Mouse (Mus musculus): ENCODE measurements around the gene Doc2g. TPM values are rescaled to one million over a fixed set of nuclear protein-coding genes. Genes with fewer than 3 reads are reported as not detected.
"Not testable (repeated sequence)": the region's sequence is repeated elsewhere in the genome, so short reads cannot be mapped to it uniquely, and the experiment has no call there.

The Doc2g gene
- polyA plus RNA-seq, 1 experiment from 2014 or later: 6.9 TPM

- Histone ChIP-seq H3K4me3 (no peak overlapping the region), H3K4me1 (0 out of 2 replicates have a peak, but pooled peaks cover 2% of the 10 kb centered on the region), H3K4me2 (replicated peaks) (no peak overlapping the region), H3K9me3 (no peaks in the 10 kb centered on the region), H3K36me3 (no peaks in the 10 kb centered on the region), H3K9ac (no peak overlapping the region), H3K27me3 (no peaks in the 10 kb centered on the region), H3K27ac (no peak overlapping the region)
- WGBS: 79% methylated on average over 14 of the region's 14 CpGs
- ATAC-seq (ENCODE audit: insufficient number of reproducible peaks, insufficient read depth, low FRiP score, low TSS enrichment): no peak
Measured at GRCm38 (mm10) chr19:4042124-4042523, 39.0 kb downstream of the Doc2g start.

DNA sequence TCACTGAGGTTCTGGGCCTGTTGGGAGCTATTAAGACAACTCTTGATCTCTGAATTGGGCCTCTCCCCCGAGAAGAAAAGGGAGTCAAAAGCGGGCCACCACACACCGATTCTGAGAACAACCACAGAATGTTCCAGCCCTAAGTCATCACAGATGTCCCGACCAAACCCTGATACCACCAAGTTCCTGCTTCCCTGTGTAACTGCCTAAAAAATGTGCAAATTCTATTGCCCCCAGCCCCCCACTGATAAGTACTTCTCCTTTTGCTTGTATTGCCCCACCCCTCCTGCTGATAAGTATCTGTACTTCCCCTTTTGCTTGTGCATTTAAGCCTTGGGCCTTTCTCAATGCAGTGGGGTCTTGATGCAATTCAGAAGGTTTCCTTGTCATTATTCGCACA, 41.0 kb downstream of the Doc2g start:
- not testable (repeated sequence) for H3K9me3 ChIP-seq, H3K27me3 ChIP-seq
- WGBS: 78% methylated on average over 5 of the region's 5 CpGs

DNA sequence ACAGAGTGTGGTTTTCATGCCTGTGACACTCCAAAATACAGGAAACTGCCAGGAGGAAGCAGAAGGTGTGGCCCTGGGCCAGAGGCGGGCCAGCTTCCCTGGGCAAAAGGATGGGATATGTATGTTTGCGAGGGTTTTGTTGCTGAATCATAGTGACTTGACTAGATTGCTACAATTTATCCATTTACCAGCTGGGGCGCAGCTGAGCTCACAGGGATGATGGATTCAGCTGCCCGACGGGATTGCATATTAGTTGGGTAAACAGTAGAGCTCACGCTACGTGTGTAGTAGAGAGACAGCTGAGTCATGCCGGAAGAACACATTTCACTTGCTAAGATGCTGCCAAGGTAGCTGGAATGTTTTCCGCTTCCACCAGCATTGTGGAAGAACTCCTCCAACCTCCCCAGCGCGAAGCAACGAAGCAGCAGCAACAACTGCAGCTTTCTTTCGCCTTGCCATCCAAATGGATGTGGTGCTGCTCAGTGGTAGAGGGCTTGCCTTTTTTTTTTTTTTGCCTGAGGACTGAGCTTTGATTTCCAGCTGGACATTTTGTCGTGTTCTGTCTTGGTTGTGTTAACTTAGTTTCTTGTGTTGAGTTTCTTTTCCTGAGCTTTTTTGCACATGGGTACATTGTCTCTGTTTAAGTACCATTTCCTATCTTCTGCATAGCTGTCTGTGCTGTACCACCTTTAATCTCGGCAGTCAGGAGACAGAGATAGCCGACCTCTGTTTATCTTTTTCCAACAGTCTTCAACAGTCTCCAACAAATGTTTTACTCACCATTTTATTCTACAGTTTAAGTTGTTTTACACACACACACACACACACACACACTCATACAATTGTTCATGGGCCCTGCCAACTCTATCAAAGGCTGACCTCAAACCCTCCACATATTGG, 43.1 kb downstream of the Doc2g start, which contains the start of gene Gstp2:
Gene Gstp2, minus strand, starts transcription at position 58 of the 900 bp plus-strand sequence.
- no peak within 1 kb of the TSS for H3K4me3 ChIP-seq
- 0 out of 2 replicates have a peak, but pooled peaks cover 2% of the 10 kb centered on the region for H3K4me1 ChIP-seq
- H3K4me2 ChIP-seq (replicated peaks): 0 out of 2 replicates have a peak within 1 kb of the TSS, but pooled peaks have one; percentile 19
- 55% methylated on average over 16 of the region's 16 CpGs for WGBS
- H3K9me3 ChIP-seq: 0 out of 2 replicates have a peak, but pooled peaks cover 3% of the 10 kb centered on the region
- no peak within 1 kb of the TSS; the same call in 1 of the 2 replicates for H3K9ac ChIP-seq
- H3K27me3 ChIP-seq: no peaks in the 10 kb centered on the region
- ATAC-seq (ENCODE audit: insufficient number of reproducible peaks, insufficient read depth, low FRiP score, low TSS enrichment): no peak
- H3K36me3 ChIP-seq: no peaks in the 10 kb centered on the region
- H3K27ac ChIP-seq: no peak within 1 kb of the TSS

More for the DNA sequence above, 41.0 kb downstream of the Doc2g start:
- H3K4me2 ChIP-seq (replicated peaks); H3K27ac ChIP-seq; H3K9ac ChIP-seq; H3K4me3 ChIP-seq; H3K4me1 ChIP-seq; ATAC-seq (ENCODE audit: insufficient number of reproducible peaks, insufficient read depth, low FRiP score, low TSS enrichment); H3K36me3 ChIP-seq: not testable (repeated sequence)

GRCm38 (mm10) chr19:4046866-4047254, 43.7 kb downstream of the Doc2g start:
- Histone ChIP-seq H3K4me1 (0 out of 2 replicates have a peak, but pooled peaks cover 2% of the 10 kb centered on the region), H3K27me3 (no peaks in the 10 kb centered on the region), H3K4me3 (no peak overlapping the region), H3K9ac (no peak overlapping the region), H3K36me3 (no peaks in the 10 kb centered on the region), H3K4me2 (replicated peaks) (no peak overlapping the region), H3K27ac (no peak overlapping the region), H3K9me3 (0 out of 2 replicates have a peak, but pooled peaks cover 3% of the 10 kb centered on the region)
- no peak for ATAC-seq (ENCODE audit: insufficient number of reproducible peaks, insufficient read depth, low FRiP score, low TSS enrichment)
- WGBS: 82% methylated on average over 8 of the region's 8 CpGs

DNA sequence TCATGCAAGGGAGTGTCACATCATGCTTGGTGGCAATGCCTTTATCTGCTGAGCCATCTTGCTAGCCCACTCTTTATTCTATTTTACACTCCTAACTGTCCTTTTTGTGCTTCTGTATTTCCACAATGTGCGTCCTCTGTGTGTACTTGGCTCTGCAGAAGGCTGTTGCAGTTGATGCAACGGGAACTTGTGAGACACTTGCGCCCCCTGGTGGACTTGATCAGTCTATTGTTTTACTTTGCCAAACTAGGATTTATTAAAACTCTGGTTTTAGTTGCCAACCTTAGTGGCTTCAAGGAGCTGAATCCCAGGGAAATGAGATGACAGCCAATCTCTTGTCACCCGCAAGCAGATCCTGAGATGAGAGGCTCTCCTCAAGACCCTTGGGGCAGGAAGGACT, 44.7 kb downstream of the Doc2g start:
- 0 out of 2 replicates have a peak, but pooled peaks cover 3% of the 10 kb centered on the region for H3K9me3 ChIP-seq
- WGBS: 14% methylated on average over 4 of the region's 4 CpGs
- H3K4me2 ChIP-seq (replicated peaks): no peak overlapping the region
- H3K4me1 ChIP-seq: 0 out of 2 replicates have a peak, but pooled peaks cover 2% of the 10 kb centered on the region
- H3K4me3 ChIP-seq: no peak overlapping the region
- H3K27ac ChIP-seq: no peak overlapping the region
- no peak overlapping the region for H3K9ac ChIP-seq
- no peak for ATAC-seq (ENCODE audit: insufficient number of reproducible peaks, insufficient read depth, low FRiP score, low TSS enrichment)
- H3K27me3 ChIP-seq: no peaks in the 10 kb centered on the region
- H3K36me3 ChIP-seq: no peaks in the 10 kb centered on the region

DNA sequence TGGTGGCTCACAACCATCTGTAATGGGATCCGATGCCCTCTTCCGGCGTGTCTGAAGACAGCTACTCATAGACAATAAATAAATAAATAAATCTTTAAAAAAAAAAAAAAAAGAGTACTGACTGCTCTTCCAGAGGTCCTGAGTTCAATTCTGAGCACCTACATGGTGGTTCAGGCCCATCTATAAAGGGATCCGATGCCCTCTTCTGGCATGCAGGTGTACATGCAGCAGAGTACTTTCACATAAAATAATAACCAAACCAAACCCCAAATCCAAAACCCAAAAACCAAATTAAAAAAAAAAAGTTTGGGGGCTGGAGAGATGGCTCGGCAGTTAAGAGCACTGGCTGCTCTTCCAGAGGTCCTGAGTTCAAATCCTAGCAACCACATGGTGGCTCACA, 46.0 kb downstream of the Doc2g start:
- WGBS: 90% methylated on average over 5 of the region's 5 CpGs
- not testable (repeated sequence) for H3K27ac ChIP-seq; H3K9ac ChIP-seq; H3K27me3 ChIP-seq; ATAC-seq (ENCODE audit: insufficient number of reproducible peaks, insufficient read depth, low FRiP score, low TSS enrichment); H3K4me1 ChIP-seq; H3K36me3 ChIP-seq; H3K4me3 ChIP-seq; H3K9me3 ChIP-seq; H3K4me2 ChIP-seq (replicated peaks)

- Histone ChIP-seq H3K4me1 (0 out of 2 replicates have a peak, but pooled peaks cover 3% of the 10 kb centered on the region), H3K27ac (no peak overlapping the region), H3K4me2 (replicated peaks) (no peak overlapping the region), H3K36me3 (no peaks in the 10 kb centered on the region), H3K27me3 (no peaks in the 10 kb centered on the region), H3K9me3 (0 out of 2 replicates have a peak, but pooled peaks cover 3% of the 10 kb centered on the region), H3K9ac (no peak overlapping the region), H3K4me3 (no peak overlapping the region)
- WGBS: 92% methylated on average over 5 of the region's 5 CpGs
- ATAC-seq (ENCODE audit: insufficient number of reproducible peaks, insufficient read depth, low FRiP score, low TSS enrichment): no peak
Measured at GRCm38 (mm10) chr19:4051016-4051415, 47.9 kb downstream of the Doc2g start.

DNA sequence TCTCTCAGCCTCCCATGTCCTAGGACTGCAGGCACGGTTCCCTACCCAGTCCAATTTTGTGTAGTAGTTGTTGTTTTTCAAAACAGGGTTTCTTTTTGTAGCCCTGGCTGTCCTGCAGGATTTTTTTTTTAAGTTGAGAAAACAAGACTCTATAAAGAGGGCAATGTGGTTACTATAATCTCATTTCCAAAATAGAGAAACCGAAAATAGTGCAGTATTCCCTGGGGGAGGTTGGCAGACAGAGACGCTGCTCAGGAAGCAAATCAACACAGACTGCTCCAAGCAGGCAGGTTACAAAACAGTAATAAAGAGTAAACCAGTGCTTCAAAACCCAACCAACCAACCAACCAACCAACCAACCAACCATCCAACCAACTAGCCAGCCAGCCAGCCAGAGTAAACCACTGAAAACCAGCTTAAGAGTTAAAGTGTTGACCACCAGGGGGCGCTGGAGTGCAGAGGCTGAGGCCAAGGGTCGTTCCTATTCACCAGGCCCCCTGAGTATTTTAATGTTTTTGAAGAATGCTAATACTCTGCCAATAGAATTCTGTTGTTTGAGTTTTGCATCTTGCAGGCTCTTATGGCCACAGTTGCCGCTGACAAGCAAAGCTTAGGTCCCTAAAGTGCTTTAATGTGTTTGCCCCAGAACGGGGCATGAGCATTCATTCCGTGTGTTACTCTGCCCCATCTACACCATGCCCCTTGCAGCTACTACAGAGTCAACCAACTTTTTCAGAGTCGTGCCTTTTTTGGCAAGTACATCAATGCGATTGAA, 48.8 kb downstream of the Doc2g start:
- H3K36me3 ChIP-seq: no peaks in the 10 kb centered on the region
- 0 out of 2 replicates have a peak, but pooled peaks cover 3% of the 10 kb centered on the region for H3K4me1 ChIP-seq
- H3K27ac ChIP-seq: no peak overlapping the region
- H3K4me3 ChIP-seq: no peak overlapping the region
- ATAC-seq (ENCODE audit: insufficient number of reproducible peaks, insufficient read depth, low FRiP score, low TSS enrichment): no peak
- H3K9ac ChIP-seq: no peak overlapping the region
- H3K4me2 ChIP-seq (replicated peaks): no peak overlapping the region
- 0 out of 2 replicates have a peak, but pooled peaks cover 3% of the 10 kb centered on the region for H3K9me3 ChIP-seq
- no peaks in the 10 kb centered on the region for H3K27me3 ChIP-seq
- 50% methylated on average over 10 of the region's 10 CpGs for WGBS

DNA sequence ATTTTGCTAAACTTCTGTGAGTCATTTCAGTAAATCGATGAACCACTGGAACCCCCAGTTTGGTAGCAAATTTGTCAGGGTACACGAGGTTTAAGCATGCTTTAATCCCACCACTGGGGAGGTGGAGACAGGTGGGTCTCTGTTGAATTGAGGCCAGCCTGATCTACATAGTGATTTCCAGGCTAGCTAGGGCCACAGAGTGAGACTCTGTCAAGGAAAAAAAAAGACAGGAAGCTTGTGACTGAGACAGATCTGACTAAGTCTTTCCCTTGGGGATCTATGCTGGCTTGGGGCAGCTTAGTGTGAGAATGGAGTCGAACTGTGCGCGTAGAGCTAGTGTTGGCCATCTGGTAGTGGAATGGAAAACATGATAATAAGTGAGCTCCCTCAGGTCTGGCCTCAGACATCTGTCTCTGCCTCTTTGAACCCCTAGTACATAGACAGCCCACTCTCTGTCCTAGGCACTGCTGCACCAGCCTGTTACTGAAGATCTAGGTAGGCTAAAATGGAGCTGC, 49.5 kb downstream of the Doc2g start:
- H3K4me2 ChIP-seq (replicated peaks): no peak overlapping the region
- no peaks in the 10 kb centered on the region for H3K36me3 ChIP-seq
- H3K9ac ChIP-seq: no peak overlapping the region
- ATAC-seq (ENCODE audit: insufficient number of reproducible peaks, insufficient read depth, low FRiP score, low TSS enrichment): no peak
- WGBS: 77% methylated on average over 5 of the region's 5 CpGs
- H3K4me1 ChIP-seq: 0 out of 2 replicates have a peak, but pooled peaks cover 3% of the 10 kb centered on the region
- 0 out of 2 replicates have a peak, but pooled peaks cover 3% of the 10 kb centered on the region for H3K9me3 ChIP-seq
- no peak overlapping the region for H3K4me3 ChIP-seq
- no peak overlapping the region for H3K27ac ChIP-seq
- H3K27me3 ChIP-seq: no peaks in the 10 kb centered on the region

GRCm38 (mm10) chr19:4054613-4055012, 51.5 kb downstream of the Doc2g start:
- no peak overlapping the region for H3K9ac ChIP-seq
- no peak for ATAC-seq (ENCODE audit: insufficient number of reproducible peaks, insufficient read depth, low FRiP score, low TSS enrichment)

DNA sequence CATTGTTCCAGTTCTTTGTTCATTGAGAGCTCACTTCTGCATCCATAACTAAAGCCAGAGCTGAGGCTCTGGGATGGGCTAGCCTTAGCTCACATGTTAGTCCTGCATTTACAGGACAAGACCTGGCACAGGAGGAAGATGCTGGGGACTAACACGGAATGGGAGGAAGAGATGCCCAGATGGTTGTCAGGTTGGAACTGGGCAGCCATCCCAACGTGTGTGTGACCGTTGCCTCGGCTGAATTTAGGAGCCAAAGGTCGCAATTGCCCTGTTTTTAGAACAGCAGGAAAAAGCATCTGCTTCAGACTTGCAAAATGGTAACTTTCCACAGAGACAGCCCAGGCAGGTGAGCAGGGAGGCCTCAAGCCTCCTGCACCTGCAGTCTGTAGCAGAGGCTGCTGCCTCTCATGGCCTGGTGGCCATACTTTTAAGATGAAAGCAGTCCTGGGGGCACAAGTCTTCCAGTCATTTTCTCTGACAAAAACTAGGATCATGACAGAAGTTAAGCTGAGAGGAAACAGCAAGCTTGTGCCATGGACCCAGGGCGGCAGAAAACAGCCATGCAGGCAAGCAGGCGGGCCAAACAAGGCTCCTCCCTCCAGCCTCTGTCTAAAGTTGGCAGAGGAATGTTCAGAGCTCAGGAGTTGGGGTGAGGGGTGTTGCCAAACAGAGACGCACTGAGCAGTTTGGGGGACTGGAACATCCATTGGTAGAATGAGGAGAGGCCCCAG, 52.3 kb downstream of the Doc2g start:
- Histone ChIP-seq H3K27me3 (no peaks in the 10 kb centered on the region), H3K4me1 (0 out of 2 replicates have a peak, but pooled peaks cover 3% of the 10 kb centered on the region), H3K4me2 (replicated peaks) (no peak overlapping the region), H3K9ac (no peak overlapping the region), H3K9me3 (0 out of 2 replicates have a peak, but pooled peaks cover 3% of the 10 kb centered on the region), H3K4me3 (no peak overlapping the region), H3K27ac (no peak overlapping the region), H3K36me3 (no peaks in the 10 kb centered on the region)
- ATAC-seq (ENCODE audit: insufficient number of reproducible peaks, insufficient read depth, low FRiP score, low TSS enrichment): no peak
- WGBS: 65% methylated on average over 8 of the region's 8 CpGs

More at GRCm38 (mm10) chr19:4054613-4055012, 51.5 kb downstream of the Doc2g start:
- Histone ChIP-seq H3K9me3 (0 out of 2 replicates have a peak, but pooled peaks cover 3% of the 10 kb centered on the region), H3K27me3 (no peaks in the 10 kb centered on the region), H3K36me3 (no peaks in the 10 kb centered on the region), H3K4me2 (replicated peaks) (no peak overlapping the region), H3K27ac (no peak overlapping the region), H3K4me1 (0 out of 2 replicates have a peak, but pooled peaks cover 3% of the 10 kb centered on the region), H3K4me3 (no peak overlapping the region)
- 81% methylated on average over 5 of the region's 5 CpGs for WGBS
